Mouse (Mus musculus): ENCODE results near the gene Vmn2r110. TPM values are rescaled to one million over a fixed set of nuclear protein-coding genes. Genes with fewer than 3 reads are reported as not detected.

Gene Vmn2r110
- 0.03 and 0.05 TPM in 2 replicates for polyA plus RNA-seq (2014; fragmentation: Nextera tagmentation; extraction: Ambion mirVana)

DNA sequence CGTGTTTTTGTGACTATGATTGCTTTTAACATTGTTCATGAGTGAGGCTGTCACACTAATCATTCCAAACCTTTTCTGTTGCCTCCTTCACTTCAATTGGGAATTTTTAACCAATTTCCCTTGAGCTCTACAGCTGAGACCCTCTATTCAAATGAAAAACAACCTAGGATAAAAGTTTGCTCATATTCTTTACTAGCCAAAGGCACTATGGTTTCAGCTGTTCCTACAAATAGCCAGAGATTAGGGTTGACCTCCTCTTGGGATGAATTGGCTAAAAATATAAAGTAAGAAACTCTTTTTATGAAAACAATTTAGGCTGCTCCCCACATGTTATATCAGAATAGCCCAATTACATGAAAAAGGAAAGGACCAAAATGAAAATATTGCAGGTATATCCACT is at the start of gene Vmn2r110:
Vmn2r110 (minus strand) TSS at position 101 of the 400 bp plus-strand sequence.
- no peaks in the 10 kb centered on the region for H3K4me1 ChIP-seq (ENCODE audit: control insufficient read depth, insufficient read depth, low read length)
- no peaks in the 10 kb centered on the region for H3K9me3 ChIP-seq (ENCODE audit: control insufficient read depth, low read length)
- 37% methylated on average over 1 of the region's 1 CpGs for WGBS
- H3K4me3 ChIP-seq (ENCODE audit: low read depth, low read length): no peak within 1 kb of the TSS
- DNase-seq (ENCODE audit: low spot score): no peak
- no peak within 1 kb of the TSS for H3K4me2 ChIP-seq (ENCODE audit: low read depth, low read length)
- no peaks in the 10 kb centered on the region for H3K36me3 ChIP-seq (ENCODE audit: control insufficient read depth, insufficient read depth, low read length)
- no peaks in the 10 kb centered on the region for H3K27me3 ChIP-seq (replicated peaks; ENCODE audit: control insufficient read depth, insufficient read depth, low read length)
- H3K9ac ChIP-seq (ENCODE audit: low read depth, low read length): no peak within 1 kb of the TSS
- ATAC-seq (ENCODE audit: low read depth): no peak
- no peak within 1 kb of the TSS for H3K27ac ChIP-seq (replicated peaks; ENCODE audit: low read depth, low read length)

DNA sequence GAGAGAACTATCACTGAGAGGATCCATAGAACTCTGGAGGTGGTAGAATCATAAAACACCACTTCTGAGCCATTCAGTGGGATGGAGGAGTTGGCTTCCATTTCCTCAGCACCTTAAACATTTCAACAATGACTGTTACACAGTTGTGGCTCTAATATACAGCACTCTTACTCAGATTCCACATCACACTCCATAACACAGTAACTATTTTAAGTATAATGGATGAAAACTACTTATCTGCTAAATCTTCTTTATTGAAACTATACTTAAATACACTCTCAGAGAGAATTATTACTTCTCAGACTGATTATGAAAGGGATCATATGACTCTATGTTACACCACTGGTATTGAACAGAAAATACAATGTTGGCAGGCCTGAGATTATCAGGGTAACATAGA is 28.6 kb upstream of the Vmn2r110 start, which contains the start of gene Fpr-rs3:
Fpr-rs3 (minus strand) TSS at position 101 of the 400 bp plus-strand sequence.
- no peak for DNase-seq (ENCODE audit: low spot score)
- H3K4me2 ChIP-seq (ENCODE audit: low read depth, low read length): no peak within 1 kb of the TSS

DNA sequence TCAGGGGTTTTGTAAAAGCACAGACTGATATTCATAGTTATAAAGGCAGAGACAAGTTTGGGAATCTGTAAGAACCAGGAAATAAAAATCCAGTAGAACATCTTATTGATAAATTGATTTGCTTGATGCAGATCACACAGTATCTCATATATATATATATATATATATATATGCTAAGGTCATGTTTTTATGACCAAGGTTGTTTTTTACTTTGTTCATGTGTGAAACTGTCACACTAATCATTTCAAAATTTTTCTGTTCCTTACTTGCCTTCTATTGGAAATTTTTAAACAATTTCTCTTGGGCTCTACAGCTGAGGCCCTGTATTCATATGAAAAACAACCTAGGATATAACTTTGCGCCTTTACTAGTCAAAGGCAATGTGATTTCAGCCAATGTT is 31.6 kb downstream of the Vmn2r110 start, which contains the start of gene Vmn2r109:
Vmn2r109 (minus strand) TSS at position 101 of the 400 bp plus-strand sequence.
- H3K4me2 ChIP-seq (ENCODE audit: low read depth, low read length): no peak within 1 kb of the TSS
- 85% methylated on average over 1 of the region's 1 CpGs for WGBS
- ATAC-seq (ENCODE audit: low read depth): no peak
- H3K9ac ChIP-seq (ENCODE audit: low read depth, low read length): no peak within 1 kb of the TSS
- no peaks in the 10 kb centered on the region for H3K4me1 ChIP-seq (ENCODE audit: control insufficient read depth, insufficient read depth, low read length)
- no peaks in the 10 kb centered on the region for H3K27me3 ChIP-seq (replicated peaks; ENCODE audit: control insufficient read depth, insufficient read depth, low read length)
- no peak for DNase-seq (ENCODE audit: low spot score)
- H3K4me3 ChIP-seq (ENCODE audit: low read depth, low read length): no peak within 1 kb of the TSS
- H3K36me3 ChIP-seq (ENCODE audit: control insufficient read depth, insufficient read depth, low read length): no peaks in the 10 kb centered on the region
- no peaks in the 10 kb centered on the region for H3K9me3 ChIP-seq (ENCODE audit: control insufficient read depth, low read length)
- no peak within 1 kb of the TSS for H3K27ac ChIP-seq (replicated peaks; ENCODE audit: low read depth, low read length)

More for the DNA sequence above, 28.6 kb upstream of the Vmn2r110 start, which contains the start of gene Fpr-rs3:
- Histone ChIP-seq H3K4me1 (ENCODE audit: control insufficient read depth, insufficient read depth, low read length) (no peaks in the 10 kb centered on the region), H3K36me3 (ENCODE audit: control insufficient read depth, insufficient read depth, low read length) (no peaks in the 10 kb centered on the region), H3K4me3 (ENCODE audit: low read depth, low read length) (no peak within 1 kb of the TSS), H3K9ac (ENCODE audit: low read depth, low read length) (no peak within 1 kb of the TSS), H3K27ac (replicated peaks; ENCODE audit: low read depth, low read length) (no peak within 1 kb of the TSS), H3K27me3 (replicated peaks; ENCODE audit: control insufficient read depth, insufficient read depth, low read length) (no peaks in the 10 kb centered on the region), H3K9me3 (ENCODE audit: control insufficient read depth, low read length) (0 out of 2 replicates have a peak, but pooled peaks cover 6% of the 10 kb centered on the region)
- ATAC-seq (ENCODE audit: low read depth): no peak

Other genes starting within 250 kb of the Vmn2r110 start
- gene Vmn1r224, start 182.3 kb downstream of the Vmn2r110 start, polyA plus RNA-seq (2014; fragmentation: Nextera tagmentation; extraction: Ambion mirVana): 0.06 TPM in 1 of 2 replicates, not detected in the other
- gene Vmn2r108, start 115.1 kb downstream of the Vmn2r110 start, polyA plus RNA-seq (2014; fragmentation: Nextera tagmentation; extraction: Ambion mirVana): not detected in 2 replicates
- not detected in 2 replicates for gene Vmn1r225, start 98.3 kb downstream of the Vmn2r110 start, polyA plus RNA-seq (2014; fragmentation: Nextera tagmentation; extraction: Ambion mirVana)
- not detected in 2 replicates for gene Vmn2r109, start 31.7 kb downstream of the Vmn2r110 start, polyA plus RNA-seq (2014; fragmentation: Nextera tagmentation; extraction: Ambion mirVana)
- gene Fpr-rs3, start 28.5 kb upstream of the Vmn2r110 start, polyA plus RNA-seq (2014; fragmentation: Nextera tagmentation; extraction: Ambion mirVana): not detected in 2 replicates
- not detected in 2 replicates for gene Vmn1r226, start 86.4 kb upstream of the Vmn2r110 start, polyA plus RNA-seq (2014; fragmentation: Nextera tagmentation; extraction: Ambion mirVana)
- not detected in 2 replicates for gene Vmn1r227, start 133.4 kb upstream of the Vmn2r110 start, polyA plus RNA-seq (2014; fragmentation: Nextera tagmentation; extraction: Ambion mirVana)
- not detected in 2 replicates for gene Vmn1r228, start 189.7 kb upstream of the Vmn2r110 start, polyA plus RNA-seq (2014; fragmentation: Nextera tagmentation; extraction: Ambion mirVana)
- gene Vmn1r229, start 215.1 kb upstream of the Vmn2r110 start, polyA plus RNA-seq (2014; fragmentation: Nextera tagmentation; extraction: Ambion mirVana): 0.07 TPM in 1 of 2 replicates, not detected in the other
- not detected in 2 replicates for gene Vmn1r230, start 244.0 kb upstream of the Vmn2r110 start, polyA plus RNA-seq (2014; fragmentation: Nextera tagmentation; extraction: Ambion mirVana)